Mouse (Mus musculus): ENCODE measurements around the gene Hist1h4a. TPM values are rescaled to one million over a fixed set of nuclear protein-coding genes. Genes with fewer than 3 reads are reported as not detected.
"Not testable (repeated sequence)": the region's sequence is repeated elsewhere in the genome, so short reads cannot be mapped to it uniquely, and the experiment has no call there.

Hist1h4a gene
- total RNA-seq, 2 experiments from 2014 or later: 12.3 to 13.8 TPM

DNA sequence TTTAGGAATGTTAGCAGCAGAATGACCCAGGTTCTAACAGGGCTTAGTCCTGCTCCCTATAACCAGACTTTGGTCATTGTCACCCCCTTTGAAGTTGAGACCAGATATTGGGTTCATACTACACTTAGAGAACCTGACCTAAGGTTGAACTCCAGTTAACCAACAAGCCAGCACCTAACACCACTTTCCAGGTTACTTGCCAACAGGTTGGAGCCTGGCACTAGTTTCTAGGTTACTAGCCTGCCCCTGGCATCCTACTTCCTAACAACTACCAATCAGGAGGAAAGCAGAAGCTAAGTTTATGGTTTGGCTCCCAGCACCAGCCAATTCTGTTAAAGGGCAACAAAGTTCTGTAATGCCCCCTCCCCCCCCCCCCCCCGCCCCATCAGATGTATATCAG lies 35.8 kb downstream of the Hist1h4a start:
- no peak for DNase-seq
- intact Hi-C loops (cut with DNase I): no loop called here

DNA sequence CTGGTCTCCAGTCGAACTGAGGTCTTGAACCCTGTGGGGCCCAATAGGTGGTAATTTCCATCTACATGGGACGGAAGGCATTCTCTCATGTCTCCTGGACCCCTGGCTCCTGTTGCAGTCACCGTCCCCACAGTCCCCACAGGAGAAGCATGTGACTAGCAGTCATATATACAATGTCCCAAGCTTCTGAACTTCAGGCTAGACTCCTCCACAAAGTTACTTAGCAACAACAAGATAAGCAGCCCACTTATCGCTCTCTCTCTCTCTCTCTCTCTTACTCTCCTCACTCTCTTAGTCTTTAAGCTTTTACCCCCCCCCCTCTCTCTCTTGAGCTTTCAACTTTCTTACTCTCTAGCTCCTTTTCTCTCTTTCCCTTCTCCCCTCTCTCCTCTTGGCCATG lies 36.8 kb downstream of the Hist1h4a start:
- intact Hi-C loops (cut with DNase I): no loop called here
- DNase-seq: no peak

DNA sequence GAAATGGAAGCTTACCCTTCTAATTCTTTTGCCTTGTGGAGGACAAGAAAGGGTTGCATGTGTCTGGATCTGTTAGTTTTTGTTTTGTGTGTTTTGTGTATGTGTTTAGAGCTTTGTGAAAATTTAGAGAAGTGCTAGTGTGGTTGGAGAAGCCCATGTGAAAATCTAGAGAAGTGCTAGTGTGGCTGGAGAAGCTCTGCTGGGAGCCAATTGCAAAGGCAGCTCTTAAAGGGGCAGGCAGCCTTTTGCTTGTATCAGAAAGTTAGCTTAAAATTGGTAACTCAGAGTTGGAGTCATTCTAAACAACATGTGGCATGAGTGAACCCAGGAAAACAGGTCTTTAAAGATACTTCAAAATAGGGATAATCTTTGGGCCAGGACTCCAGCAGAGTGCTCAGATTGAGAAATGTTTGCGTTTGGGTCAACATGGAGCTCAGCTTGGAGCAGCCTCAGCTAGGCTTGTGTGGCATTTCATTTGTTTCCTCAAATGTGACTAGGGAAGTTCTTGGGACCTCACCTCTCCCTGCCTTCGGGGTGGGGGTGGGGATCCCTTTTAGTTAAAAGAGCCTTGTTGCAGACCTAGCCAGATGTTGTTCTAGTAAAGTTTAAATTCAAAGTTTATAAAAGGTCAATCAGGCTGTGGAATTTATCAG lies 43.3 kb downstream of the Hist1h4a start:
- DNase-seq; intact Hi-C loops (cut with DNase I): not testable (repeated sequence)

DNA sequence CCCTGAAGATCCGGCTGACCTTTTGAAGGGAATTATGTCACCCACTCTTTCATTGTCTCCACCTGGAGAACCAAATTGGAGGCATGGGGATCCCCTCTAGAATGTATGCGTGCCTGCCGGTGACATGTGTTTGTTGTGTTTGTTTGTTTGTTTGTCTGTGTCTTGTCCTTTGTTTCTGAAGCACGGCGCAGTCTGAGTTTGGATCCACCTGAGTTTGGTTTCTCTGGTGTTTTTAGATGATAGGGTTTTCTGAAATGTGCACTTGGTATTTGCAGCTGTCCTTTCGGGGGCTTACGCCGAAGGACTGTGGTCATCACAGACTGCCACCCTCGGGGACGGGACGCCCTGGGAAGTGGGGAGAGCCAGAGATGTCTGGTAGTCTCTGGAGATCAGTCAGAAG lies 43.9 kb downstream of the Hist1h4a start:
- intact Hi-C loops (cut with DNase I): no loop called here
- no peak for DNase-seq

DNA sequence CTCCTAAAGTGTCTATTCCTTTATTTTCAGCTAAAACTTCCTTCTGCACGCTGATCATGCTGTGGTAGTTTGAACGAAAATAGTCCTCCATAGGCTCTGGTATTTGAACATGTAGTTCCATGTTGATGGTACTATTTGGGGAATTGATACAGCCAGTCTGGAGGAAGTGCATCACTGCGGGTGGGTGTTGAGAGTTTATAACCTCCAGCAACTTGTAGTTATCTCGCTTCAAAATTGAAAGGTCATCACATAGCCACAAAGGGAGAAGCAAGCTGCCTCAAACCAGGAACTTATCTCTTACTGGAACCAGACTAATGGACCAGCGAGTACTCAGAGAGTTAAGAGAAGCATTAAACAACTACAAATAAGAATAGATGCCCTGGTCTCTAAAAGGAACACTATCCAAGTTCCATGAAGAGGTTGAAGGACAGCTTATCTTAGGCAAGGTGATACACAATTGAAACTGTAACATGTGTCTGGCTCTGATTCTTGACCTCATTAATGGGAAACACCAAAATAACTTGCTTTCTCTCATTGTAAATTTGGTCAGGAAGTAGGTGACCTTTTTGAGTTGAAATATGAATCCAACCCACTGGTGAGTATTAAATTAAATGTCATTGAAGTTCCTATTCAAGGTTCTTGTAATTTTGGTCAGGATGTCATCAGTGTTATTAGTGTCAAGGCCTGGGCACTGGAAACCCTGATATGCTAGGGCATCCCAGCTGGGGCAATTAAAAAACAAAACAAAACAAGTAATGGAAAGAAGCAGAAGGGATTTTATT lies 44.6 kb downstream of the Hist1h4a start:
- DNase-seq: no peak

More for the DNA sequence above, 44.6 kb downstream of the Hist1h4a start:
- intact Hi-C loops (cut with DNase I): no loop called here

Small RNAs within 50 kb of the gene (microRNA-seq; reads per million reads assigned to microRNA genes)
- 0 reads per million in 2 experiments for gene Gm44314 (ENCODE audit: borderline number of aligned reads in 2 of 2)
- gene Gm44484 (ENCODE audit: borderline number of aligned reads in 2 of 2): 0 reads per million in 2 experiments

Other genes starting within 250 kb of the Hist1h4a start
- 100 to 1,000 TPM; 268 to 283 TPM for gene Hist1h4h, start 230.2 kb downstream of the Hist1h4a start, total RNA-seq (2021)
- 10 to 100 TPM; 14.1 to 19.0 TPM for gene Hist1h2af, start 227.3 kb downstream of the Hist1h4a start, total RNA-seq (2021)
- gene Hist1h3g, start 225.8 kb downstream of the Hist1h4a start, total RNA-seq (2021): 1 to 10 TPM; 2.5 to 4.1 TPM
- 1 to 10 TPM in 1 of 2 experiments, under 1 TPM in 1; 0.94 to 1.9 TPM for gene Hist1h2bh, start 217.8 kb downstream of the Hist1h4a start, total RNA-seq (2021)
- gene Hist1h3f, start 217.2 kb downstream of the Hist1h4a start, total RNA-seq (2021): 10 to 100 TPM in 1 of 2 experiments, 1 to 10 TPM in 1; 7.4 to 10.0 TPM
- 10 to 100 TPM; 37.7 to 40.9 TPM for gene Hist1h4f, start 209.6 kb downstream of the Hist1h4a start, total RNA-seq (2021)
- 1 to 10 TPM; 2.2 to 2.3 TPM for gene Hist1h1d, start 208.0 kb downstream of the Hist1h4a start, total RNA-seq (2021)
- 10 to 100 TPM; 21.4 to 23.8 TPM for gene Hist1h3e, start 198.9 kb downstream of the Hist1h4a start, total RNA-seq (2021)
- 1 to 10 TPM; 2.6 to 3.4 TPM for gene Hist1h2ae, start 190.0 kb downstream of the Hist1h4a start, total RNA-seq (2021)
- gene Hist1h2bg, start 189.8 kb downstream of the Hist1h4a start, total RNA-seq (2021): 10 to 100 TPM; 38.1 to 41.0 TPM
- gene Hist1h2bf, start 187.0 kb downstream of the Hist1h4a start, total RNA-seq (2021): 10 to 100 TPM; 13.1 to 14.6 TPM
- gene Hist1h2ad, start 186.8 kb downstream of the Hist1h4a start, total RNA-seq (2021): 1 to 10 TPM; 2.9 to 4.6 TPM
- gene Hist1h3d, start 185.5 kb downstream of the Hist1h4a start, total RNA-seq (2021): 1 to 10 TPM; 3.1 to 4.8 TPM
- gene Hist1h4d, start 179.6 kb downstream of the Hist1h4a start, total RNA-seq (2021): 10 to 100 TPM; 61.5 to 67.6 TPM
- 10 to 100 TPM in 1 of 2 experiments, 1 to 10 TPM in 1; 8.9 to 11.1 TPM for gene Hist1h2be, start 140.1 kb downstream of the Hist1h4a start, total RNA-seq (2021)
- 10 to 100 TPM; 38.1 to 46.3 TPM for gene Hist1h1e, start 138.7 kb downstream of the Hist1h4a start, total RNA-seq (2021)
- gene Hist1h2ac, start 77.3 kb downstream of the Hist1h4a start, total RNA-seq (2021): 1 to 10 TPM; 1.6 to 1.8 TPM
- gene Hist1h2bc, start 77.0 kb downstream of the Hist1h4a start, total RNA-seq (2021): 10 to 100 TPM; 64.4 to 75.8 TPM
- not detected for gene Hist1h1t, start 65.4 kb downstream of the Hist1h4a start, total RNA-seq (2021)
- 10 to 100 TPM; 51.7 to 59.6 TPM for gene Hist1h4c, start 62.8 kb downstream of the Hist1h4a start, total RNA-seq (2021)
- gene Hfe, start 50.4 kb downstream of the Hist1h4a start, total RNA-seq (2021): 10 to 100 TPM; 48.4 to 66.6 TPM
- gene Hist1h1c, start 22.4 kb downstream of the Hist1h4a start, total RNA-seq (2021): 100 to 1,000 TPM; 186 to 225 TPM
- gene Hist1h3c, start 15.6 kb downstream of the Hist1h4a start, total RNA-seq (2021): 1 to 10 TPM; 6.5 to 9.3 TPM
- 10 to 100 TPM in 1 of 2 experiments, 1 to 10 TPM in 1; 9.8 to 12.0 TPM for gene Hist1h2bb, start 14.5 kb downstream of the Hist1h4a start, total RNA-seq (2021)
- gene Hist1h2ab, start 10.1 kb downstream of the Hist1h4a start, total RNA-seq (2021): 10 to 100 TPM; 11.9 to 16.8 TPM
- gene Hist1h3b, start 9.0 kb downstream of the Hist1h4a start, total RNA-seq (2021): 10 to 100 TPM; 20.4 to 22.0 TPM
- gene Hist1h4b, start 4.2 kb downstream of the Hist1h4a start, total RNA-seq (2021): 10 to 100 TPM; 13.8 to 18.3 TPM
- 10 to 100 TPM; 16.6 to 17.0 TPM for gene Hist1h3a, start 1.2 kb upstream of the Hist1h4a start, total RNA-seq (2021)
- 1 to 10 TPM; 7.5 to 8.2 TPM for gene Hist1h1a, start 2.4 kb upstream of the Hist1h4a start, total RNA-seq (2021)
- gene Trim38, start 8.7 kb upstream of the Hist1h4a start, total RNA-seq (2021): not detected
- gene Slc17a2, start 45.8 kb upstream of the Hist1h4a start, total RNA-seq (2021): not detected
- not detected for gene Slc17a3, start 78.2 kb upstream of the Hist1h4a start, total RNA-seq (2021)
- not detected for gene Slc17a1, start 106.5 kb upstream of the Hist1h4a start, total RNA-seq (2021)
- not detected for gene Slc17a4, start 153.8 kb upstream of the Hist1h4a start, total RNA-seq (2021)
- not detected for gene Hist1h2ba, start 172.9 kb upstream of the Hist1h4a start, total RNA-seq (2021)
- gene Hist1h2aa, start 173.2 kb upstream of the Hist1h4a start, total RNA-seq (2021): not detected
- gene Scgn, start 230.0 kb upstream of the Hist1h4a start, total RNA-seq (2021): not detected